Mouse (Mus musculus) heart, postnatal 36 days (tissue): Measurements from ENCODE around the gene Fam43a. TPM values are rescaled to one million over a fixed set of nuclear protein-coding genes. Genes with fewer than 3 reads are reported as not detected.

ENCODE experiments used
- DNase-seq, 2 experiments: peaks; one replicate each; pipeline ENCODE4 v3.0.0; 2021 to 2022
- intact Hi-C: fragments of 180-260 bp; cut with DNase I; formaldehyde crosslinking; loops from one replicate; pipeline ENCODE4 v1.15.1; 2025
- total RNA-seq, 2 experiments: library from RNA; stranded (reverse); gene quantifications; 2 replicates each; pipeline ENCODE4 v1.2.3; 2021

Gene Fam43a
- total RNA-seq, 2 experiments from 2014 or later: 27.4 to 31.6 TPM

DNA sequence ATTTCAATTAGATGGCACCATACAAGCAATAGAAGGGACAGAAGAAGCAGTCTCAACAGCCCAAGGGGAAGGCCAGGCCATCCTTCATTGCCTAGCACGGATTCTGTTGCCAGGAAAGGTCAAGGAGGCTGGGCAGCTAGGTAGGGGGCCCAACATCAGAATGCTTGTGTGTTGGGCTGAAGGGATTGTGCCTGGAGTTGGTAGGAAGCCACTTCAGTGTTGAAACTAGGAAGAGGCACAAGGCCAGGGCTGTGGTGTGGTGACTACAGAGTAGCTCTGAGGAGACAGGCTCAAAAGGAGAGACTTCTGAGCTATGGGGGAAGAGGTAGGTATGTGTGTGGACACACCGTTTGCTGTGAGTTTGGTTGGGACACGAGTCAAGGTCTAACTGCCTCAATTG, 4.2 kb upstream of the Fam43a start:
- intact Hi-C loops: loop anchor here (5.0 to 10.0 kb wide), 2 partner anchors 669 to 757 kb away; no protein-coding TSS in a partner anchor
- DNase-seq: no peak

DNA sequence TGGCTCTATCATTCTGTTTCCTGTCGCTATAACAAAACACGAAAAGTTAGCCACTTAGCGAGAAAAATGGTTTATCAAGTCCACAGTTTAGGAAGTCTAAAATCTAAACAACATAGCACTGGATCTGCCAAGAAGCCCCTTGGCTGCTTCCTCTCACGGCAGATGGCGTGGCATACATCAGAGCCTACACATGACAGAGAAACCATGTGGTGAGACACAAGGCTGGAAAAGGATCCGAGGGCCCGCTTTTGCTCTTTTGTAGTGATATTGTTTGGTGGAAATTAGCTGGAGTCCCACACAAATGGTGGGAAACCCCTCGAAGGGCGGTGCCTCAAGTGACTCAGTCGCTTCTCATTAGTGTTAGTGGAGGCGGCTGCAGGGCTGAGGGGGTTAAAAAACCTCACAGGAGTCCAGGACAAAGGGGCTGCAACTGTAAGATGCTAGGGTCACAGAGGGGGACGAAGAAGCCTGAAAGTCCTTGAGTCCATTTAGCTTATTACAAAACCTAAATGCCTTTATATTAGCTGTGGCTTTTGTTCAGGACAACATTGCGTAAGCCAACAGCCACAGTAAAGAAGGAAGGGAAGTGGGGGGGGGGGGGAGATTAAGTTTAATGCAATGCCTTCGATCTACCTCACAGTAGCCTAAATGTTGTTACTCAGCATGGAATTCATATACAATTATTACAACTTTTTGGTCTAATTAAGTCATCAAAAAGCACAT, 3.5 kb upstream of the Fam43a start:
- intact Hi-C loops: loop anchor here (5.0 to 10.0 kb wide), 2 partner anchors 669 to 756 kb away; no protein-coding TSS in a partner anchor
- no peak for DNase-seq

DNA sequence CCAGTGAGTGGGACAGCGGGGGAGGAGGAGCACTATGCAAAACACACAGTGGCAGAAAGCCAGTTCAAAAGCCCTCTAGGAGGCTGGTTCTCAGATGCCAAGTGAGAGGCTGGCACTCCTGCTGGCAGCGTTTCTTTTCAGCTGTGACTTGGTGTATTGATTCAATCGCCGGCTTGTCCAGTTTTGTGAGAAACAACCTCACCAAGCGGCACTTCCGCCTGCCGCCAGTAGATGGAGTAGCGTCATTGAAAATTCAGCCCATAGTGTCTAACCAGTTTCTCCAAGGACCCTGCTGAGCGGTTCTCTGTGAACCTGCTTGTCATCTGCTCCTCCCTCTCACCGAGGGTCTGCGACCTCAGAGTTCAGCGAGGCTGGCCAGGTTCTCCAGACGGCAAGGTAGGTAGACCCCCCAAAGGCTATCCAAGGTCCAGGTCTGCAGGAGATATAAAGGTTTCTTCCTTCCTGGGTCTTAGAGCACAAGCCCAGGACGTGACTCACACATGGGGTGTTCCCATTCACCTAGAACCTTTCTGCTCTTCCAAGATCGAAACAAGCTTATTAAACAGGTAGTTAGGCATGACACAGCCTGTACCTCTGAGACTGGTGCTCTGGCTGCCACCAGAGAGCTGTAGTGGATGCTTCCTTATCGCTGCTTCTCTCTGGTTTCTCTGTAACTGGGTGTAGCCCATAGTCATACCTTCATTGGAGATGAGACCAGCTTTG, 2.4 kb upstream of the Fam43a start:
- intact Hi-C loops: loop anchor here (1.0 to 10.0 kb wide), 4 partner anchors 380 to 755 kb away; no protein-coding TSS in a partner anchor

DNA sequence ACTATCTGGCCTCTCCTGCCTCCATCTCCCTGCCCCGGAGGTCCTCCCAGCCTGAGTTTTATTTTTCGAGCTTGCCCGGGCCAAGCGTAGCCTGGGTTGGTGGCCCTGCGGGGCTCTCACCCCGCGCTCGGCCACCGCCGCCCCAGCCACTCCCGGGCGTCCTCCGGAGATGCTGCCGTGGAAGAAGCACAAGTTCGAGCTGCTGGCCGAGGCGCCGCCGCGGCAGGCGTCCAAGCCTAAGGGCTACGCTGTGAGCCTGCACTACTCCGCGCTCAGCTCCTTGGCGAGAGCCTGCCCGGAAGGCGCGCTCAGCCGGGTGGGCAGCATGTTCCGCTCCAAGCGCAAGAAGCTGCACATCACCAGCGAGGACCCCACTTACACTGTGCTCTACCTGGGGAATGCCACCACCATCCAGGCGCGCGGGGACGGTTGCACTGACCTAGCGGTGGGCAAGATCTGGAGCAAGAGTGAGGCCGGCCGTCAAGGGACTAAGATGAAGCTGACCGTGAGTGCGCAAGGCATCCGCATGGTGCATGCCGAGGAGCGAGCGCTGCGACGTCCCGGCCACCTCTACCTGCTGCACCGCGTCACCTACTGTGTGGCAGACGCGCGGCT, 1.0 kb downstream of the Fam43a start:
- DNase-seq: peak; percentile 77 to 84
- intact Hi-C loops: loop anchor here (2.0 kb wide), 4 partner anchors 92 to 338 kb away; no protein-coding TSS in a partner anchor

More for the DNA sequence above, 2.4 kb upstream of the Fam43a start:
- peak; percentile 92 to 96 for DNase-seq

DNA sequence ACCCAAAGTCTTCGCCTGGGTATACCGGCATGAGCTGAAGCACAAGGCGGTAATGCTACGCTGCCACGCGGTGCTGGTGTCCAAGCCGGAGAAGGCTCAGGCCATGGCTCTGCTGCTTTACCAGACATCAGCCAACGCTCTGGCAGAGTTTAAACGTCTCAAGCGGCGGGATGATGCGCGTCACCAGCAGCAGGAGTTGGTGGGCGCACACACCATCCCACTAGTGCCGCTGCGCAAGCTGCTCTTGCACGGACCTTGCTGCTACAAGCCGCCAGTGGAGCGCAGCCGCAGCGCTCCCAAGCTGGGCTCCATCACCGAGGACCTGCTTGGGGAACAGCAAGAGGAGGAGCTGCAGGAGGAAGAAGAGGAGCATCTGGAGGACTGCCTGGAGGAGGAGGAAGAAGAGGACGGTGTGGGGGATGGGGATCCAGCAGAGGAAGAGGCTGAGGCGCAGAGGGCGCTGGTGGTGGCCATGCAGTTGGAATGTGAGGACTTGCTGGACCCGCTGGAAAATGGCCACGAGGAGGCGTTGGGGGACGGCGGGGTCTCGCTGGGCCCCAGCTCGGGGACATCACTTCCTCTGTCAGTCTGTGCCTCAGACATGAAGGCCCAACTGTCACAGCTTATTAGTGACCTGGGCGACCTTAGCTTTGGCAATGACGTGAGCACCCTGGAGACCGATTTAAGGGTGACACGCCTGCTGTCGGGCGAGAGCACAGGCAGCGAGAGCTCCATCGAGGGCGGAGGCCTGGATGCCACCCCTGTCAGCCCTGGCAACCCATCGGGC, 1.7 kb downstream of the Fam43a start:
- intact Hi-C loops: loop anchor here (2.0 kb wide), 4 partner anchors 92 to 338 kb away; no protein-coding TSS in a partner anchor
- peak; percentile 72 to 75 for DNase-seq

DNA sequence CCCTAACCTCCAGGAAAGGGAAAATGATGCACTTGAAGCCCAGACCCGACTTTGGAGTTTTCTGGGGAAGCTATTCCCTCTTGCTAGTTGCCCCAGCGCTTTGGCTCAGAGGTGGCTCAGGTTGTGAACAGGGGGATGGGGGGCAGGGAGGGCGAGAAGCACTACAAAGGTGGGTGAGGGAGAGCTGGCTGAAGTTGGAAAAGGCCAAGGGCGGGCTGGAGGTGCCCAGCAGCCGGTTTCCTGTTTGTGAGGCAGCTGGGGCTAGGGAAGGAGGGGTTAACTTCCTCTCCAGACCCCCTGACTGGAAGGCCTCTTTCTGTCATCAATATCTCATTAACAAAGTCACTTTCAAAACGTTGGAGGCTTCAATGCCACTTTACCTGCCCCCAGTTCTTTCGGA, 2.4 kb downstream of the Fam43a start:
- intact Hi-C loops: loop anchor here (2.0 kb wide), 5 partner anchors 53 to 337 kb away; no protein-coding TSS in a partner anchor
- peak in 1 of 2 experiments; percentile 39 for DNase-seq

DNA sequence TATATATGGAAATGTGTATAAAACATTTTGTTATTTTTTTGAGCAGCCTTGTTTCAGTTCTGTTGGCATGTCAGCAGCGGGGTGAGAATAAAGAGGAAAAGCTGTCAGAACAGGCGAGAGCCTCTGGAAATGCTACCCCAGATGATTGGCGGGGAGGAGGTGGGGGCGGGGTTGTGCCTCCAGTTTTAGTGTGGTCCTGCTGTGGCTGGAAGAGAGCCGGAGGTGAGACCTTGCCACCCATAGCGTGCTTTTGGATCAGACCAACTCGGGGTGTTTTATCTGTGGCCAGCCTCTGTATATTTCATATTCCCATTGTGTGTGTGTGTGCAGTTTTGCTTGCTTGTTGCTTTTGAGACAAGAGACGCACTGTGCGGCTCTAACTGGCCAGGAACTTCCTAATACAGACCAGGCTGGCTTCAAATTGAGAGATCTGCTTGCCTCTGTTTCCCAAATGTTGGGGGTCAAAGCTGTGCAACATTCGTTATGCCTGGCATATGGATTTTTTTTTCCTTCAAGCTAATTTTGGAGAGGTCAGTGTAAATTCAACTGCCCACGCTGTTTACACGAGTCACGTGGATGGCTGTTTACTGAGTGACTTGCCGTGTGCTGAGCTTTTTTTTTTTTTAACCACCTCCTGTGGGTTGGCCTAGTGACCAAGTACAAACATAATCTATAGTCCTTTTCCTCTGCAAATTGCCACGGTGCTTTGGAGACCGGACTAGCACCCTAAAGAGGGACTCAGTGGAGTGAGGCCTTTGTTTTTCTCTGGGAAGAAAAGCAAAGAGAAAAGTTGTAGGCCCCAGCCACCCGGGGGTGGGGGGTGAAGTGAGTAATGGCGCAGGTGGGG, 3.4 kb downstream of the Fam43a start:
- intact Hi-C loops: loop anchor here (2.0 kb wide), 1 partner anchor 52 kb away; no protein-coding TSS in a partner anchor

DNA sequence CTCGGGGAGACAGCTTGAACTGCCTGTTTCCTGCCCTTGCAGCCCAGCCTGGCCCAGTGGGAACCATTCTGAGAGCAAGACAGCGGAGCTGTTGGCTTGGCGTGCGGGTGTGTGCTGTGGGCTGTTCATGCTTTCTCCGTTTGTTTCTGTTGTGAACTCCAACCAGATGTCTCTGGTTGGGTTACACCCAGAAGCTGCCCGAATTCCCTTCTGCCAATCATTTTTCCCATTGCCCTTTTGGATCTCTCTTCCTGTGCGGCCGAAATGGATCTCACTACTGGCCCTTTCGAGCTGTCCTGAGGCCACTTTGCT, 4.0 kb downstream of the Fam43a start:
- peak in 1 of 2 experiments; percentile 31 for DNase-seq
- intact Hi-C loops: loop anchor here (2.0 kb wide), 1 partner anchor 51 kb away; no protein-coding TSS in a partner anchor

More for the DNA sequence above, 3.4 kb downstream of the Fam43a start:
- no peak for DNase-seq

DNA sequence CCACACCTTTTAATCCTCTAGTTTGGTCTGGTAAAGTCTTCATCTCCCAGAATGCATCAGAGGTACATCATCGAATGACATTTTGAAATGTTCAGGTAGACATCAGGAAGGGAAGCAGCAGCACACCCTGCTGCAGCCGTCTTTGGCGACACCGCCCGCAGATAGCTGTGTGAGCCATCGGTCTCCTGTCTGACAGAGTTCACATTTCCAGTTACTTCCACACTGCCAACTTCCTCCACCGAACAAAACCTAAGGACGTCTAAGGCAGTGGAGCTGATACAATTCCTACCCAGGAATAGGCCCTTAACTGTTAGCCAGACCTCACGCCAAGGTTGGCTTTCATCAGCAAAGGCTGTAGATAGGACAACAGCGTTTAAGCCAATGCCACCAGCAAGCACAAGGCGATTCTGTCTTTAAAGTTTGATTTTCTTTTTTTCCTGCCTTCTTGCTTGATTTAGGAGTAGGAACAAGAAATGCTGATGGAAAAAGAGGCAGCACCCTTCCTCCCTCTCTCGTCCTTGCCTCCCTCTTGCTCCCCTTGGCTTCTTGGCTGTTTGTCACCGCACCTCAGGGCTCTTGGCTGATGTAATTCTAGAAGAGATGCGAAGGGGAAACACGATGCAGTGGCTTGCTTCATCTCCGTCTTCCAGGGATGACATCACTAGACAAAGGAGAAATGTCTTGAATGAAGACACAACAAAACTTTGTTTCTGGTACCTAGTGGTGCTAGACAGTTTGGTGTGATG, 4.7 kb downstream of the Fam43a start:
- intact Hi-C loops: loop anchor here (1.0 to 2.0 kb wide), 2 partner anchors 23 to 266 kb away; no protein-coding TSS in a partner anchor
- DNase-seq: peak in 1 of 2 experiments; percentile 31

DNA sequence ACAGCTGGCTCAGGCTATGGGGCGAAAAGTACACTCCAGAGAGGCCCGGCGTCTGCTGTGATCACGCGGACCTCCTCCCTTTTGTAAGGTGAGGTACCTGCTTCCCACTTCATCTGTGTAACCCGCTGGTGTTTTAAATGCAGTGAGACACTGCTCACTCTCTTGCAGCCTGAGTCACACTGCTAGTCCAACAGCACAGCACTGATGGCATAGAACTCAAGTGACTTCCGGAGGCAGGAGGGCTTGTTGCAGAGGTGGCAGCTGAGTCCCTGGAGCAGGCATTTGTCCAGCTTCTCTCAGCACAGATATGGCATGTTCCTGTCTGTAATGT, 5.2 kb downstream of the Fam43a start:
- DNase-seq: no peak
- intact Hi-C loops: loop anchor here (1.0 to 2.0 kb wide), 2 partner anchors 22 to 266 kb away; no protein-coding TSS in a partner anchor

DNA sequence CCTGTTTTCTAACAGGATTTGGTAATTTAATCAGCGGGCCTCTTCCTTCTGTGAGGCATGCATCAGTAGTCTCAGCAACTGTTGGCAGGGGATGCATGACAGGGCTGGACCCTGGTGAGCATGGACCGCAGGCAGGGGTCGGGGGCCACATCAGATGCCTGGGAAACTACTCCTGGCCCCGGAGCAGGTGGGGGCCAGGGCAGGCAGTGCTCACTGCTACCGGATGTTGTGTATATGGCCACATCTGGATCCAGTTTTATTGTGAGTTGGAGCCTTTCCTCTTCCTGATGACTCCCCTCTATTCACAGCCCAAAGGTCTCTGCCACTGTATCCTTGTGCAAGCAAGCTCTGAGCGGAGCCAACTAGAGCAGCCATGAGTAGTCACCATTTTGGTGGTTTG, 6.0 kb downstream of the Fam43a start:
- intact Hi-C loops: loop anchor here (2.0 kb wide), 1 partner anchor 21 kb away; no protein-coding TSS in a partner anchor
- no peak for DNase-seq

DNA sequence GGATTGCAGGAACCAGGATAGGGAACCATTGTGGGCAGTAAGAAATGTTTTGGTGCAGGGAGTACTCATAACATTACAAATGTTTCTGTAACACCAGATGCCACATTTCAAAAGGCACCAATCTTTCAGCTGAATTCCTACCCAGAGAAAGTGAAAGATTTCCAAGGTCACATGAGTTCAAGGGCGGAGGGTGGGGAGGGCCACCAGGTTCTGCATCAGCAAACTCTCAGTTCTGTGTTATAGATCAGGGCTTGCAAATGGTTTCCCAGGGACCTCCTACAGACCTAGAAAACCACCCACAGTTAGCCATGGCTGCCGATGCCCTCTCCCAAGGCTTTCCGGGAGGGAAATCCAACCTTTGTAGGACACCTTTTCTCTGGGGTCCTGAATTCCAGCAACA, 8.3 kb downstream of the Fam43a start:
- intact Hi-C loops: no loop called here
- no peak for DNase-seq

DNA sequence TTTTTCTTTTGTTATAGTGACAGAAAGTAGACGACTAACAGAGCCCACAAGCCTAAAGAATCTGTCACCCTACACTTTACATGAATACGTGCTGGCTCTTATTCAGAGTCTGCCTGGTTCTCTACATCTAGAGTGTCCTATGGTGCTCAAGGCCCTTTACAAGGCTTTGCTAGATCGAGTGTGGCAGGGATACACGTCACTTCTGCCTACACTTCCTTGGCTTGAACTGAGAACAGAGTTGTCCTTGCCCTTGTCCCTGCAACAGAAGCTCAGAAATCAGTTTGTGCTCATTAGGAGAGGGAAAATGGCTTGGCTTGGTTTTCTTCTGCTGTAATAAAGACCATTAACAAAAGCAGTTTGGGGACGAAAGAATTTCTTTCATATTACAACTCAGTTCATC, 11.8 kb downstream of the Fam43a start:
- intact Hi-C loops: no loop called here
- DNase-seq: no peak

DNA sequence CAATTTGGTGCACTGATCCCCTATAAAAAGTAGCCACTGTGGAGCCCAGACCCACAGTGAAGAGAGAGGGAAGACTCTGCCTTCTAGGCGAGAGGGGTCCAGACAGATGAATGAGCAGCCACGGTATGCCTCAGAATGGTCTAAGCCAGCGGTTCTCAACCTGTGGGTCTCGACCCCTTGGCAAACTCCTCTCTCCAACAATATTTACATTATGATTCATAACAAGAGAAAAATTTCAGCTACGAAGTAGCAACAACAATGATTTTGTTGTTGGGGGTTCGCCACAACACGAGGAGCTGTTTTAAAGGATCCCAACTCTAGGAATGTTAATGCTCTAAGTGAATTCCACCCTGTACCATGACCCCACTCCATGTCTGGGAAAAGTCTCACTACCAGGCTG, 13.6 kb downstream of the Fam43a start:
- intact Hi-C loops: no loop called here

DNA sequence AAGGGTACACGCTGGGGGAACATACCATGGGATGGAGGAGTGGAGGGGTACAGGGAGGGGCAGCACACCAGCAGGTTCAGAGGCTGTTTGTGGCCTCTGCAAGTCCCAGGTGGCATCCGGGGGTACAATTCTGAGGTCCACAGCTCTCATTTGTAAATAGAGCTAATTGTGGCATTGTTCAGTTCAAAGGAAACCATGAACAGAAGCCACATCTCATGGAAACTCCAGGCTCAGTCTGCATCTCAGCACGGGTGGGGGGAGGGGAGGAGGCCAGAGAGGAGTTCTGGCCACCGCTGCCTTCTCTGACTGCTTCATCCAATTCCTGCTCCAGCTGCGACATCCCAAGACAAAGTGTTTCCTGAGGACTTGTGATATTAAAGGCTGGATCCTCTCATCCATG, 14.6 kb downstream of the Fam43a start:
- intact Hi-C loops: no loop called here
- DNase-seq: no peak

More for the DNA sequence above, 13.6 kb downstream of the Fam43a start:
- no peak for DNase-seq

DNA sequence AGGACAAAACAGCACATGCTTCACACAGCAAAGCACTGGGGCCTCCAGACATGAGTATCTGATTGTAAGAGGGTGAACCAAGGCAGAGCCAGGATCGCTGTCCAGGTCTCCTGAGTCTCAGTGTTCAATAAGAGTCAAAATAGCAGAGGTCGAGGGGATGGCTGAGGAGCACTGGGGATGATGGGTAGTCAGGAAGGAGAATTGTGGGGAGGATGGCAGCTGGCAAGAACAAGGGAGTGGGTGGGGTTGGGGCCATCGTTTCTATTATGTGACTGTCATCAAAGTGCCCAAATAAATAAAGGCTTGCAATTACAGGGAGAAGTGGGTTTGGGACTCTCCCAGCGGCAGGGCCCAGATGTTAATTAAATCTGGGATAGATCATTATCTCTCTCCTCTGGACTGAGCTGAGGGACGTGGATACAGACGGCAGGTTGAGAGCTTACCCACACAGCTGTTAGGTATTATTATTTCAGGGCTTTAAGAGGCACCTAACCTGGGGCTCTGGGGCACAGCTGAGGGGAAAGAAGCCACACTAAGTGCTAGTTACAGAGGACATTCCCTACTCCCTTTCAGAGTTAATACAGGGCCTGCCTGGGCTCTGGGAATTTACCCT, 15.3 kb downstream of the Fam43a start:
- DNase-seq: no peak
- intact Hi-C loops: no loop called here

DNA sequence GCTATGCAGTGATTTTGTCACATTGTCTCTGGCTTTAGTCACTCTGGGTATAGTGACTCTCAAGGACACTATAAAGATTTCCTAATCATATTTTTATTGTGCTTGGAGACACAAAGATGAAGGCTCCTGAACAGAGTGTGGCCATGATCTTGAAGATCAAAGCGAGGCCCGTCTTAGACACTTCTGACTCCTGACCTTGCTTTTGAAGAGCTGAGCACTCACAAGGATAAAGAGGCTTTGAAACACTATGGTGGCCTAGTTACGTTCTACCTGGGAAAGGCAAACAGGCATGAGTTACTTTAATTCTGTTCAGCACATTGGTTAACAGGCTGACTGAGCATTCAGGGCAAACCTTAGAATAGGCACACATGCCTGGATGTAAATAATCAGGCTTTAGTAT, 16.8 kb downstream of the Fam43a start:
- DNase-seq: no peak
- intact Hi-C loops: no loop called here

DNA sequence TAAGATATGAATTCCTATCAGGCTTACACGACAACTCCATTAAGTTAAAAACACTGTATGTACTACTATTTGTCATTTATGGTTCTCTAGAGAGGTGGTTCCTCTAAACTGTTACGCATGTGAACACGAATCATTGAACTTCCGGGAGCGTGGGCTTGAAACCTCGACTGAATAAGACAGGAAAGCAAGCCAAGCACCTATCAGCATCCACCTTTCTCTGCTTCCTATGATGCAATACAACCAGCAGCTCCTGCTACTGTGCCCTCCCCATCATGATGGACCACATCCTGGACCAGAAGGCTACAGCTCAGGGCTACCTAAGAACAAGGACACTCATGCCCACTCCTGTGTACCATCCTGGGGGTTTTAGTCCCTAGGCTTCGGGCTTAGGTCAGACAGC, 24.1 kb downstream of the Fam43a start:
- no peak for DNase-seq
- intact Hi-C loops: no loop called here
